Mouse (Mus musculus) embryonic facial prominence, embryonic 14.5 days (tissue): ENCODE measurements around the gene Dynlt1b. TPM values are rescaled to one million over a fixed set of nuclear protein-coding genes. Genes with fewer than 3 reads are reported as not detected.
"Not testable (repeated sequence)": the region's sequence is repeated elsewhere in the genome, so short reads cannot be mapped to it uniquely, and the experiment has no call there.

Experiments
- ATAC-seq: fragments of 200-750 bp; cut with Nextera tagmentation; 2 replicates; pipeline ENCODE4 v1.8.0; 2017; ENCODE audit warnings: low read depth, moderate number of reproducible peaks, moderate TSS enrichment
- DNase-seq: peaks from one replicate; pipeline ENCODE4 v3.0.0-alpha.2; 2015; ENCODE audit warnings: low spot score
- H3K27ac ChIP-seq: fragments of 300-500 bp; sonication (generic); replicated peaks from 2 replicates; pipeline ENCODE4 v1.5.1; 2014; ENCODE audit warnings: low read depth, mild to moderate bottlenecking, low read length, moderate library complexity
- H3K27me3 ChIP-seq: fragments of 300-500 bp; sonication (generic); replicated peaks from 2 replicates; pipeline ENCODE4 v1.6.1; 2014; ENCODE audit warnings: low read length; ENCODE audit not compliant: control insufficient read depth, insufficient read depth
- H3K36me3 ChIP-seq: fragments of 300-500 bp; sonication (generic); 2 replicates; pipeline ENCODE4 v1.6.1; 2014; ENCODE audit warnings: low read length, mixed read lengths; ENCODE audit not compliant: control insufficient read depth, insufficient read depth
- H3K4me1 ChIP-seq: fragments of 300-500 bp; sonication (generic); 2 replicates; pipeline ENCODE4 v1.6.1; 2014; ENCODE audit warnings: antibody characterized with exemption, low read length; ENCODE audit not compliant: control insufficient read depth, insufficient read depth
- H3K4me2 ChIP-seq: fragments of 300-500 bp; sonication (generic); 2 replicates; pipeline ENCODE4 v1.6.1; 2014; ENCODE audit warnings: low read depth, mild to moderate bottlenecking, low read length, moderate library complexity, mixed read lengths
- H3K4me3 ChIP-seq: fragments of 300-500 bp; sonication (generic); 2 replicates; pipeline ENCODE4 v1.5.1; 2014; ENCODE audit warnings: low read depth, mild to moderate bottlenecking, low read length
- H3K9ac ChIP-seq: fragments of 300-500 bp; sonication (generic); 2 replicates; pipeline ENCODE4 v1.6.1; 2014; ENCODE audit warnings: low read depth, mild to moderate bottlenecking, low read length, moderate library complexity, mixed read lengths
- H3K9me3 ChIP-seq: fragments of 300-500 bp; sonication (generic); 2 replicates; pipeline ENCODE4 v1.6.1; 2016; ENCODE audit warnings: low read length; ENCODE audit not compliant: control insufficient read depth
- WGBS: fragments of 180-500 bp; shearing (Covaris S2); extraction: QIAGEN DNeasy Blood & Tissue Kit; methylation state at CpG from one replicate; pipeline ENCODE4 v1.1.7; 2014; 5-methylcytosine and 5-hydroxymethylcytosine counted together
- polyA plus RNA-seq: library from polyadenylated mRNA; unstranded; fragments of >200 nt; fragmentation: Nextera tagmentation; extraction: Ambion mirVana; gene quantifications from 2 replicates; pipeline ENCODE4 v1.2.1, GENCODE M21; 2014

Dynlt1b gene
- polyA plus RNA-seq, 1 experiment from 2014 or later = 584 TPM

GRCm38 (mm10) chr17:6461083-6461595, 31.2 kb downstream of the Dynlt1b start:
- H3K27me3 ChIP-seq, H3K9ac ChIP-seq, H3K4me2 ChIP-seq, DNase-seq, H3K36me3 ChIP-seq, H3K4me1 ChIP-seq, H3K4me3 ChIP-seq, H3K9me3 ChIP-seq, H3K27ac ChIP-seq: not testable (repeated sequence)
- 0 out of 2 replicates have a peak, but pooled peaks have one; percentile 6 for ATAC-seq
- 95% methylated on average over 5 of the region's 5 CpGs for WGBS

GRCm38 (mm10) chr17:6465735-6466134, 35.8 kb downstream of the Dynlt1b start:
- H3K9ac ChIP-seq, H3K4me2 ChIP-seq, H3K4me1 ChIP-seq, H3K27me3 ChIP-seq, ATAC-seq, H3K36me3 ChIP-seq, H3K4me3 ChIP-seq, H3K9me3 ChIP-seq, H3K27ac ChIP-seq, DNase-seq: not testable (repeated sequence)
- 81% methylated on average over 8 of the region's 9 CpGs for WGBS

GRCm38 (mm10) chr17:6467638-6468461, 37.9 kb downstream of the Dynlt1b start:
- not testable (repeated sequence) for H3K9ac ChIP-seq, H3K4me3 ChIP-seq, H3K4me2 ChIP-seq, H3K9me3 ChIP-seq, H3K36me3 ChIP-seq, H3K4me1 ChIP-seq, H3K27me3 ChIP-seq
- H3K27ac ChIP-seq = peak overlapping the region; percentile 65; the same call in 1 of the 2 replicates
- ATAC-seq (peak; percentile 75), DNase-seq (peak; percentile 77)
- 44% methylated on average over 14 of the region's 18 CpGs for WGBS

GRCm38 (mm10) chr17:6470031-6470430, 40.1 kb downstream of the Dynlt1b start:
- not testable (repeated sequence) for H3K36me3 ChIP-seq, H3K9ac ChIP-seq, H3K9me3 ChIP-seq, ATAC-seq, H3K27me3 ChIP-seq, H3K4me2 ChIP-seq, H3K4me1 ChIP-seq, H3K4me3 ChIP-seq, DNase-seq, H3K27ac ChIP-seq
- WGBS = 100% methylated on average over 1 of the region's 3 CpGs

- not testable (repeated sequence) for H3K4me3 ChIP-seq, H3K4me1 ChIP-seq, H3K9ac ChIP-seq, ATAC-seq, DNase-seq, H3K36me3 ChIP-seq, H3K9me3 ChIP-seq, H3K27me3 ChIP-seq, H3K27ac ChIP-seq, H3K4me2 ChIP-seq
- WGBS = 100% methylated on average over 1 of the region's 7 CpGs
Measured at GRCm38 (mm10) chr17:6470671-6471070, 40.8 kb downstream of the Dynlt1b start.

GRCm38 (mm10) chr17:6475270-6475669, 45.4 kb downstream of the Dynlt1b start:
- H3K9me3 ChIP-seq, H3K9ac ChIP-seq, H3K4me1 ChIP-seq, H3K27me3 ChIP-seq, H3K27ac ChIP-seq, DNase-seq, H3K36me3 ChIP-seq, H3K4me3 ChIP-seq, ATAC-seq: not testable (repeated sequence)
- WGBS = 88% methylated on average over 6 of the region's 6 CpGs
- H3K4me2 ChIP-seq = peak overlapping the region; percentile 75; the same call in 1 of the 2 replicates

GRCm38 (mm10) chr17:6475913-6476312, 46.0 kb downstream of the Dynlt1b start:
- not testable (repeated sequence) for ATAC-seq, H3K9me3 ChIP-seq, H3K27ac ChIP-seq, H3K27me3 ChIP-seq, H3K36me3 ChIP-seq, H3K4me1 ChIP-seq
- peak overlapping the region; percentile 82 for H3K9ac ChIP-seq
- peak overlapping the region; percentile 67 for H3K4me3 ChIP-seq
- DNase-seq = peak; percentile 16
- 52% methylated on average over 7 of the region's 7 CpGs for WGBS
- peak overlapping the region; percentile 75 for H3K4me2 ChIP-seq

- under 1% methylated on average over 36 of the region's 45 CpGs for WGBS
- H3K9me3 ChIP-seq, H3K4me1 ChIP-seq, H3K36me3 ChIP-seq, H3K27me3 ChIP-seq: not testable (repeated sequence)
- H3K4me3 ChIP-seq = peak overlapping the region; percentile 67
- peak overlapping the region; percentile 77 for H3K27ac ChIP-seq
- peak; percentile 79 for ATAC-seq
- H3K9ac ChIP-seq = peak overlapping the region; percentile 82
- peak; percentile 76 for DNase-seq
- H3K4me2 ChIP-seq = peak overlapping the region; percentile 75
Measured at GRCm38 (mm10) chr17:6476495-6476947, 46.6 kb downstream of the Dynlt1b start.
